Mouse (Mus musculus) v-Abl transformed pro-B cells (cell line): ENCODE data around the gene Cysrt1.

Experiments used
- in situ Hi-C, 2 experiments: fragments of 400-800 bp; cut with MboI; formaldehyde crosslinking; loops; one replicate each; pipeline ENCODE4 v1.15.1; 2025; ENCODE audit not compliant: unreplicated experiment in 2 of 2

Cysrt1 gene

GRCm38 (mm10) chr2:25242101-25242506, at the start of gene Cysrt1, which contains the start of gene Rnf208:
Cysrt1 (minus strand) TSS chr2:25242452.
Rnf208 (plus strand) TSS chr2:25242255.
- in situ Hi-C loops: no loop called here

- in situ Hi-C loops: no loop called here
Measured at GRCm38 (mm10) chr2:25291184-25292053, 49.2 kb upstream of the Cysrt1 start.

- in situ Hi-C loops: no loop called here
Measured at GRCm38 (mm10) chr2:25290816-25291130, 48.5 kb upstream of the Cysrt1 start.

- in situ Hi-C loops: no loop called here
Measured at GRCm38 (mm10) chr2:25290101-25290815, 48.0 kb upstream of the Cysrt1 start.

- in situ Hi-C loops: no loop called here
Measured at GRCm38 (mm10) chr2:25289651-25290050, 47.4 kb upstream of the Cysrt1 start, which contains the start of gene Lrrc26. Lrrc26 (plus strand) TSS chr2:25289915.

- in situ Hi-C loops: no loop called here
Measured at GRCm38 (mm10) chr2:25288734-25289345, 46.6 kb upstream of the Cysrt1 start.

GRCm38 (mm10) chr2:25287927-25288649, 45.8 kb upstream of the Cysrt1 start, which contains the start of gene Tmem210:
Tmem210 (plus strand) TSS chr2:25288145.
- in situ Hi-C loops: no loop called here

- in situ Hi-C loops: no loop called here
Measured at GRCm38 (mm10) chr2:25286837-25287636, 44.8 kb upstream of the Cysrt1 start.

GRCm38 (mm10) chr2:25286314-25286713, 44.1 kb upstream of the Cysrt1 start:
- in situ Hi-C loops: no loop called here

- in situ Hi-C loops: no loop called here
Measured at GRCm38 (mm10) chr2:25285551-25285950, 43.3 kb upstream of the Cysrt1 start.

GRCm38 (mm10) chr2:25278928-25279882, 37.0 kb upstream of the Cysrt1 start:
- in situ Hi-C loops: loop anchor here in 1 of 2 experiments (5.0 kb wide), 2 partner anchors 53 to 123 kb away; partner anchors contain the start of gene Man1b1

- in situ Hi-C loops: loop anchor here in 1 of 2 experiments (25.0 kb wide), 1 partner anchor 1639 kb away; the partner anchor contains the start of genes Med22, Rpl7a, Surf1 and Surf2
Measured at GRCm38 (mm10) chr2:25273010-25273409, 30.8 kb upstream of the Cysrt1 start.

- in situ Hi-C loops: loop anchor here in 1 of 2 experiments (25.0 kb wide), 1 partner anchor 1640 kb away; the partner anchor contains the start of genes Med22, Rpl7a, Surf1 and Surf2
Measured at GRCm38 (mm10) chr2:25272515-25272914, 30.3 kb upstream of the Cysrt1 start.

- in situ Hi-C loops: loop anchor here in 1 of 2 experiments (25.0 kb wide), 1 partner anchor 1640 kb away; the partner anchor contains the start of genes Med22, Rpl7a, Surf1 and Surf2
Measured at GRCm38 (mm10) chr2:25271827-25272511, 29.7 kb upstream of the Cysrt1 start, which contains the start of the genes Ssna1 and Anapc2. Ssna1 (minus strand) TSS chr2:25272438. Anapc2 (plus strand) TSS chr2:25272478.

GRCm38 (mm10) chr2:25267746-25268309, 25.6 kb upstream of the Cysrt1 start:
- in situ Hi-C loops: loop anchor here in 1 of 2 experiments (25.0 kb wide), 1 partner anchor 1644 kb away; the partner anchor contains the start of genes Med22, Rpl7a, Surf1 and Surf2

GRCm38 (mm10) chr2:25267241-25267640, 25.0 kb upstream of the Cysrt1 start:
- in situ Hi-C loops: loop anchor here in 1 of 2 experiments (25.0 kb wide), 1 partner anchor 1645 kb away; the partner anchor contains the start of genes Med22, Rpl7a, Surf1 and Surf2

- in situ Hi-C loops: loop anchor here in 1 of 2 experiments (25.0 kb wide), 1 partner anchor 1646 kb away; the partner anchor contains the start of genes Med22, Rpl7a, Surf1 and Surf2
Measured at GRCm38 (mm10) chr2:25266720-25267119, 24.5 kb upstream of the Cysrt1 start.
